Mouse (Mus musculus) CH12.LX (cell line): Measurements from ENCODE around the gene Cep83. TPM values are rescaled to one million over a fixed set of nuclear protein-coding genes. Genes with fewer than 3 reads are reported as not detected.
A peak's percentile ranks its signal among the peaks of the same experiment; 100 is the strongest.

Experiments used
- DNase-seq: peaks from one replicate; pipeline ENCODE4 v3.0.0-alpha.2; 2013; ENCODE audit errors: extremely low read depth
- H3K27ac ChIP-seq: 2 replicates; pipeline ENCODE4 v1.5.1; 2012; ENCODE audit warnings: low read depth, mild to moderate bottlenecking, control low read depth, moderate library complexity; ENCODE audit not compliant: insufficient read depth
- H3K27me3 ChIP-seq: replicated peaks from 2 replicates; pipeline ENCODE3; 2012; ENCODE audit warnings: inconsistent platforms
- H3K36me3 ChIP-seq, 2 experiments: replicated peaks in 1 of 2; 2 replicates each; pipeline versions ENCODE3 to v1.6.1; 2012; ENCODE audit warnings: inconsistent platforms in 1 of 2, low read length in 1 of 2, mild to moderate bottlenecking in 1 of 2, mixed read lengths in 1 of 2, moderate library complexity in 1 of 2; ENCODE audit not compliant: control insufficient read depth in 1 of 2, insufficient read depth in 1 of 2
- H3K4me1 ChIP-seq, 2 experiments: 2 replicates each; pipeline ENCODE4 v1.6.1; 2012; ENCODE audit warnings: inconsistent platforms in 1 of 2, moderate library complexity in 1 of 2; ENCODE audit not compliant: insufficient read depth in 2 of 2, control insufficient read depth in 1 of 2
- H3K4me2 ChIP-seq: 2 replicates; pipeline ENCODE4 v1.6.1; 2012; ENCODE audit warnings: low read depth, mild to moderate bottlenecking, control low read depth; ENCODE audit not compliant: poor library complexity, insufficient read depth, severe bottlenecking
- H3K4me3 ChIP-seq, 3 experiments: fragments of 150-350 bp in 1 of 3; sonication (generic) in 1 of 3; replicated peaks in 1 of 3; 2 replicates each; pipeline versions ENCODE3 to v1.5.1; 2011 to 2012; ENCODE audit warnings: low read depth in 2 of 3, low read length in 2 of 3, mild to moderate bottlenecking in 2 of 3, moderate library complexity in 2 of 3, control low read depth in 1 of 3, improper control_type of control experiment in 1 of 3, inconsistent platforms in 1 of 3, mixed read lengths in 1 of 3; ENCODE audit not compliant: poor library complexity in 1 of 3
- H3K79me2 ChIP-seq: replicated peaks from 2 replicates; pipeline ENCODE4 v1.6.1; 2012; ENCODE audit warnings: mild to moderate bottlenecking, moderate library complexity; ENCODE audit not compliant: control insufficient read depth, poor library complexity, insufficient read depth, severe bottlenecking; ENCODE audit errors: extremely low read depth
- H3K9ac ChIP-seq: 2 replicates; pipeline ENCODE4 v1.6.1; 2012; ENCODE audit warnings: low read depth, mild to moderate bottlenecking, control low read depth, moderate library complexity; ENCODE audit not compliant: insufficient read depth
- H3K9me3 ChIP-seq: replicated peaks from 2 replicates; pipeline ENCODE3; 2012; ENCODE audit warnings: low read length, inconsistent platforms, mixed read lengths
- CHD1 ChIP-seq: IDR thresholded peaks from 2 replicates; pipeline ENCODE4 v1.6.1; 2012; ENCODE audit warnings: low read depth, low read length, improper control_type of control experiment, inconsistent platforms
- CHD2 ChIP-seq: IDR thresholded peaks from 2 replicates; pipeline ENCODE4 v1.6.1; 2011; ENCODE audit warnings: low read length, improper control_type of control experiment
- CTCF ChIP-seq, 2 experiments: IDR thresholded peaks in 1 of 2; conservative IDR thresholded peaks in 1 of 2; 2 replicates each; pipeline ENCODE4 v1.5.1; 2011 to 2012; ENCODE audit warnings: low read depth in 2 of 2, low read length in 2 of 2, improper control_type of control experiment in 1 of 2, inconsistent platforms in 1 of 2, mild to moderate bottlenecking in 1 of 2, moderate library complexity in 1 of 2
- ELF1 ChIP-seq: IDR thresholded peaks from 2 replicates; pipeline ENCODE4 v1.6.1; 2014; ENCODE audit warnings: low read depth, mild to moderate bottlenecking, inconsistent platforms, low read length, improper control_type of control experiment
- EP300 ChIP-seq: IDR thresholded peaks from 2 replicates; pipeline ENCODE4 v1.6.1; 2011; ENCODE audit warnings: low read length, improper control_type of control experiment
- GABPA ChIP-seq: IDR thresholded peaks from 2 replicates; pipeline ENCODE4 v1.6.1; 2012; ENCODE audit warnings: low read depth, low read length, improper control_type of control experiment, inconsistent platforms; ENCODE audit not compliant: insufficient replicate concordance
- HCFC1 ChIP-seq: IDR thresholded peaks from 2 replicates; pipeline ENCODE4 v1.6.1; 2012; ENCODE audit warnings: low read depth, mild to moderate bottlenecking, inconsistent platforms, low read length, improper control_type of control experiment
- IRF4 ChIP-seq: IDR thresholded peaks from 2 replicates; pipeline ENCODE4 v1.6.1; 2014; ENCODE audit warnings: low read depth, mild to moderate bottlenecking, inconsistent platforms, low read length, improper control_type of control experiment
- JUND ChIP-seq: conservative IDR thresholded peaks from 2 replicates; pipeline ENCODE4 v1.6.1; 2011; ENCODE audit warnings: low read depth, low read length, improper control_type of control experiment
- KAT2A ChIP-seq: IDR thresholded peaks from 2 replicates; pipeline ENCODE4 v1.6.1; 2012; ENCODE audit warnings: low read length, improper control_type of control experiment, inconsistent platforms; ENCODE audit not compliant: insufficient replicate concordance
- MAFK ChIP-seq: IDR thresholded peaks from 2 replicates; pipeline ENCODE4 v1.6.1; 2011; ENCODE audit warnings: low read length, improper control_type of control experiment; ENCODE audit not compliant: insufficient replicate concordance
- MAX ChIP-seq: IDR thresholded peaks from 2 replicates; pipeline ENCODE4 v1.6.1; 2011; ENCODE audit warnings: low read length, improper control_type of control experiment
- MAZ ChIP-seq: IDR thresholded peaks from 2 replicates; pipeline ENCODE4 v1.6.1; 2012; ENCODE audit warnings: low read depth, mild to moderate bottlenecking, inconsistent platforms, low read length, improper control_type of control experiment, moderate library complexity
- MEF2A ChIP-seq: IDR thresholded peaks from 2 replicates; pipeline ENCODE4 v1.6.1; 2014; ENCODE audit warnings: low read depth, mild to moderate bottlenecking, inconsistent platforms, low read length, improper control_type of control experiment, borderline replicate concordance
- NELFE ChIP-seq: IDR thresholded peaks from 2 replicates; pipeline ENCODE4 v1.6.1; 2011; ENCODE audit warnings: low read depth, low read length, improper control_type of control experiment
- NRF1 ChIP-seq: IDR thresholded peaks from 2 replicates; pipeline ENCODE4 v1.6.1; 2014; ENCODE audit warnings: low read depth, mild to moderate bottlenecking, inconsistent platforms, low read length, improper control_type of control experiment, moderate library complexity
- POLR2A ChIP-seq: IDR thresholded peaks from 2 replicates; pipeline ENCODE4 v1.6.1; 2011; ENCODE audit warnings: low read depth, mild to moderate bottlenecking, improper control_type of control experiment, low read length
- POLR2AphosphoS2 ChIP-seq: IDR thresholded peaks from 2 replicates; pipeline ENCODE4 v1.6.1; 2011; ENCODE audit warnings: low read depth, low read length, improper control_type of control experiment
- RAD21 ChIP-seq: IDR thresholded peaks from 2 replicates; pipeline ENCODE4 v1.6.1; 2011; ENCODE audit warnings: low read depth, mild to moderate bottlenecking, low read length, improper control_type of control experiment, moderate library complexity
- SIN3A ChIP-seq: IDR thresholded peaks from 2 replicates; pipeline ENCODE4 v1.6.1; 2012; ENCODE audit warnings: low read length, improper control_type of control experiment, inconsistent platforms
- TCF12 ChIP-seq: IDR thresholded peaks from 2 replicates; pipeline ENCODE4 v1.6.1; 2014; ENCODE audit warnings: low read depth, mild to moderate bottlenecking, inconsistent platforms, low read length, improper control_type of control experiment
- UBTF ChIP-seq: IDR thresholded peaks from 2 replicates; pipeline ENCODE4 v1.6.1; 2012; ENCODE audit warnings: low read depth, mild to moderate bottlenecking, inconsistent platforms, low read length, improper control_type of control experiment, moderate library complexity
- USF1 ChIP-seq: IDR thresholded peaks from 2 replicates; pipeline ENCODE4 v1.6.1; 2014; ENCODE audit warnings: low read depth, mild to moderate bottlenecking, inconsistent platforms, low read length, improper control_type of control experiment
- USF2 ChIP-seq: conservative IDR thresholded peaks from 2 replicates; pipeline ENCODE4 v1.6.1; 2011; ENCODE audit warnings: low read depth, low read length, improper control_type of control experiment
- ZKSCAN1 ChIP-seq: IDR thresholded peaks from 2 replicates; pipeline ENCODE4 v1.6.1; 2012; ENCODE audit warnings: low read depth, inconsistent platforms, low read length, improper control_type of control experiment, borderline replicate concordance
- ZMIZ1 ChIP-seq: IDR thresholded peaks from 2 replicates; pipeline ENCODE4 v1.6.1; 2012; ENCODE audit warnings: low read depth, mild to moderate bottlenecking, inconsistent platforms, low read length, improper control_type of control experiment
- ZNF384 ChIP-seq: IDR thresholded peaks from 2 replicates; pipeline ENCODE4 v1.6.1; 2012; ENCODE audit warnings: low read depth, low read length, improper control_type of control experiment, inconsistent platforms
- dilution Hi-C: fragments of 300-500 bp; cut with MboI; formaldehyde crosslinking; loops from 2 replicates; pipeline ENCODE4 v1.14.3; 2020; ENCODE audit warnings: low sequenced_read_pairs; ENCODE audit not compliant: extremely low pct_unique_long_range_greater_than_20kb, extremely low pct_ligation_motif_present
- in situ Hi-C: fragments of 300-500 bp; cut with MboI; formaldehyde crosslinking; loops from 3 replicates; pipeline ENCODE4 v1.14.3; 2019; ENCODE audit warnings: low sequenced_read_pairs, low pct_ligation_motif_present, low pct_unique_long_range_greater_than_20kb, mixed read lengths
- polyA plus RNA-seq: library from polyadenylated mRNA; unstranded; fragments of >175 nt; gene quantifications from 2 replicates; pipeline ENCODE4 v1.2.1, GENCODE M21; 2012; ENCODE audit warnings: low read depth; ENCODE audit not compliant: insufficient read length
- total RNA-seq, 2 experiments: library from RNA; depleted of rRNA; stranded (reverse); fragments of 300-350 nt in 1 of 2; fragments of >200 nt in 1 of 2; gene quantifications; 2 replicates each; pipeline ENCODE4 v1.2.3; 2012 to 2014

Gene Cep83
- 17.7 and 20.6 TPM in 2 replicates for total RNA-seq (2012; rRNA removed)
- 32.1 and 39.4 TPM in 2 replicates for total RNA-seq (2014; rRNA removed)
- 44.0 and 46.9 TPM in 2 replicates for polyA plus RNA-seq

GRCm38 (mm10) chr10:94688420-94689175 lies at the start of gene Cep83:
Gene Cep83 (plus strand): TSS chr10:94688654.
- H3K79me2 ChIP-seq = peaks cover 21% of the 10 kb centered on the region; the same call in 1 of the 2 replicates
- in situ Hi-C loops (no loop called here), dilution Hi-C loops (no loop called here)
- peak within 1 kb of the TSS; percentile 90 for H3K9ac ChIP-seq
- H3K27me3 ChIP-seq = no peaks in the 10 kb centered on the region
- peak within 1 kb of the TSS; percentile 76 for H3K27ac ChIP-seq
- peaks cover 8 to 29% of the 10 kb centered on the region in 2 experiments; a peak in 3 of 4 replicates for H3K4me1 ChIP-seq
- peaks cover 3% of the 10 kb centered on the region for H3K9me3 ChIP-seq
- H3K4me2 ChIP-seq = peak within 1 kb of the TSS; percentile 97
- TF ChIP-seq ZKSCAN1 (no peak), GABPA (no peak), MEF2A (peak; percentile 67; the same call in 1 of the 2 replicates), MAX (peak; percentile 68; the same call in 1 of the 2 replicates), EP300 (no peak), CHD2 (peak; percentile 11; the same call in 1 of the 2 replicates), MAZ (no peak), ELF1 (peak; percentile 81), CHD1 (no peak), POLR2AphosphoS2 (peak; percentile 85; the same call in 1 of the 2 replicates), ZMIZ1 (peak; percentile 74), KAT2A (peak; percentile 66; the same call in 1 of the 2 replicates), POLR2A (peak; percentile 94), ZNF384 (peak; percentile 74), SIN3A (peak; percentile 70), UBTF (peak; percentile 77; the same call in 1 of the 2 replicates), TCF12 (peak; percentile 68; the same call in 1 of the 2 replicates), NELFE (peak; percentile 89), NRF1 (peak; percentile 56), RAD21 (no peak), USF1 (no peak), MAFK (no peak), CTCF (conservative IDR thresholded peaks at IDR 0.05 in 1 of 2, IDR thresholded peaks at IDR 0.05 in 1 of 2; ENCODE audit: low read depth in 2 of 2, low read length in 2 of 2) (no peak), HCFC1 (peak; percentile 79), JUND (no peak), IRF4 (no peak), USF2 (no peak)
- H3K4me3 ChIP-seq = peak within 1 kb of the TSS; percentile 75 to 94 (median 88)
- peak; percentile 88 for DNase-seq
- peaks cover 0 to 16% of the 10 kb centered on the region in 2 experiments for H3K36me3 ChIP-seq
